Mouse (Mus musculus) forebrain, embryonic 16.5 days (tissue): ENCODE measurements around the gene Jak2. TPM values are rescaled to one million over a fixed set of nuclear protein-coding genes. Genes with fewer than 3 reads are reported as not detected.

ENCODE experiments used
- ATAC-seq: fragments of 200-750 bp; cut with Nextera tagmentation; 2 replicates; pipeline ENCODE4 v1.8.0; 2017; ENCODE audit warnings: mild to moderate bottlenecking, moderate library complexity
- H3K27ac ChIP-seq: fragments of 300-500 bp; sonication (generic); 2 replicates; pipeline ENCODE4 v1.5.1; 2014; ENCODE audit warnings: low read length, control low read depth
- H3K27me3 ChIP-seq: fragments of 300-500 bp; sonication (generic); replicated peaks from 2 replicates; pipeline ENCODE4 v1.6.1; 2014; ENCODE audit warnings: low read length; ENCODE audit not compliant: control insufficient read depth, insufficient read depth
- H3K36me3 ChIP-seq: fragments of 300-500 bp; sonication (generic); 2 replicates; pipeline ENCODE4 v1.6.1; 2014; ENCODE audit not compliant: control insufficient read depth, insufficient read depth
- H3K4me1 ChIP-seq: fragments of 300-500 bp; sonication (generic); replicated peaks from 2 replicates; pipeline ENCODE4 v1.6.1; 2014; ENCODE audit warnings: low read length; ENCODE audit not compliant: control insufficient read depth, insufficient read depth
- H3K4me2 ChIP-seq: fragments of 300-500 bp; sonication (generic); 2 replicates; pipeline ENCODE4 v1.6.1; 2014; ENCODE audit warnings: mild to moderate bottlenecking, low read length, control low read depth
- H3K4me3 ChIP-seq: fragments of 300-500 bp; sonication (generic); replicated peaks from 2 replicates; pipeline ENCODE4 v1.5.1; 2014; ENCODE audit warnings: mild to moderate bottlenecking, low read length, control low read depth
- H3K9ac ChIP-seq: fragments of 300-500 bp; sonication (generic); replicated peaks from 2 replicates; pipeline ENCODE4 v1.6.1; 2014; ENCODE audit warnings: low read depth, low read length, control low read depth
- H3K9me3 ChIP-seq: fragments of 300-500 bp; sonication (generic); 2 replicates; pipeline ENCODE4 v1.6.1; 2016; ENCODE audit warnings: low read length; ENCODE audit not compliant: control insufficient read depth
- WGBS: fragments of 180-500 bp; shearing (Covaris S2); extraction: QIAGEN DNeasy Blood & Tissue Kit; methylation state at CpG from one replicate; pipeline ENCODE4 v1.1.7; 2014; 5-methylcytosine and 5-hydroxymethylcytosine counted together
- polyA plus RNA-seq: library from polyadenylated mRNA; unstranded; fragments of >200 nt; fragmentation: Nextera tagmentation; extraction: Ambion mirVana; gene quantifications from 2 replicates; pipeline ENCODE4 v1.2.1, GENCODE M21; 2015

Jak2 gene
- polyA plus RNA-seq, 1 experiment from 2014 or later: 18.2 TPM

DNA sequence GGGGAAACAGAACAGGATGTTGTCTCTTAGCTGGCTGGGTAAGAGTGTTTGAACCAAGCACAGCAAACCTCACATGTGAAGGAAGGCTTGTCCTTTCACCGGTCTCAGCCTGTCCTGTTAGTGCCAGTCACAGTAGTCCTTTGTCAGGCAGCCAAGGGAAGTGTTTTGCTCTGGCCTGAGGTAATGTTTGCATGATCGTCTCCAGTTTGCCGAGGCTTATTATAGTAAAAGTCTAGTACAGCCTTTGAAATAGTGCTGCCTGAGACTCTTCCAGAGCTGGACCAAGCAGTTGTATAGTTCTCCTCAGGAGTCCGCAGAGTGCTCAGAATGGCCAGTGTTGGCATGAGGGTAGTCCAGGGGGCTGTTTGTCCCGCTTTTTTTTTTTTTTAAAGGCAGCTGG is 13.9 kb downstream of the Jak2 start:
- Histone ChIP-seq H3K4me3 (no peak overlapping the region), H3K9me3 (no peaks in the 10 kb centered on the region), H3K4me1 (peaks cover 13% of the 10 kb centered on the region), H3K4me2 (peak overlapping the region; percentile 13; the same call in 1 of the 2 replicates), H3K9ac (no peak overlapping the region; the same call in 1 of the 2 replicates), H3K36me3 (peaks cover 2% of the 10 kb centered on the region; the same call in 1 of the 2 replicates), H3K27me3 (no peaks in the 10 kb centered on the region), H3K27ac (peak overlapping the region; percentile 37; the same call in 1 of the 2 replicates)
- peak; percentile 73 for ATAC-seq
- 10% methylated on average over 5 of the region's 5 CpGs for WGBS

- no peak for ATAC-seq
- no peaks in the 10 kb centered on the region for H3K27me3 ChIP-seq
- no peak overlapping the region for H3K9ac ChIP-seq
- no peak overlapping the region for H3K27ac ChIP-seq
- H3K4me1 ChIP-seq: peaks cover 13% of the 10 kb centered on the region
- H3K4me3 ChIP-seq: no peak overlapping the region
- H3K36me3 ChIP-seq: peaks cover 2% of the 10 kb centered on the region; the same call in 1 of the 2 replicates
- WGBS: 83% methylated on average over 4 of the region's 4 CpGs
- no peak overlapping the region for H3K4me2 ChIP-seq
- H3K9me3 ChIP-seq: no peaks in the 10 kb centered on the region
These were observed 15.6 kb downstream of the Jak2 start for GRCm38 (mm10) chr19:29267075-29267868.

DNA sequence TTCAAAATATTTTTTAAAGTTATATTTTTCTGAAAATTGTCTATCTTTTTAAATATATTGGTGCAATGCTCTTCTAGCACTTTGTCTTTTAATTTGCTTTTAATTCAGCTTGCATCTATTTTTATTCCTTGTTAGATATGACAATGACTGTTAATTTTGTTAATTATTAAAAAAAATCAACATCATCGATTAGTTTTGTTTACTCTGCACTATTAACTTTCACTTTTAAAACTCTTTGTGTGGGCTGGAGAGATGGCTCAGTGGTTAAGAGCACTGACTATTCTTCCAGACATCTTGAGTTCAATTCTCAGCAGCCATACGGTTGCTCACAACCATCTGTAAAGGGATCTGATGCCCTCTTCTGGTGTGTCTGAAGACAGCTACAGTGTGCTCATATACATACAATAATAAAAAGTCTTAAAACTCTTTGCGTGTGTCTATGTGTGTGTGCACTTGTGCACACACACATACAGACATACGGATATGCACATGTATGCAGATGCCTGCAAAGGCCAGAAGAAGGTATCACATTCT is 17.2 kb downstream of the Jak2 start:
- ATAC-seq: no peak
- Histone ChIP-seq H3K9me3 (no peaks in the 10 kb centered on the region), H3K27me3 (no peaks in the 10 kb centered on the region), H3K27ac (no peak overlapping the region), H3K4me1 (peaks cover 13% of the 10 kb centered on the region), H3K4me2 (no peak overlapping the region), H3K4me3 (no peak overlapping the region), H3K9ac (no peak overlapping the region), H3K36me3 (peaks cover 2% of the 10 kb centered on the region; the same call in 1 of the 2 replicates)
- 92% methylated on average over 4 of the region's 4 CpGs for WGBS

GRCm38 (mm10) chr19:29270226-29270625 is 18.6 kb downstream of the Jak2 start:
- no peak overlapping the region for H3K27ac ChIP-seq
- H3K4me2 ChIP-seq: no peak overlapping the region
- WGBS: 48% methylated on average over 6 of the region's 6 CpGs
- H3K9me3 ChIP-seq: no peaks in the 10 kb centered on the region
- H3K27me3 ChIP-seq: no peaks in the 10 kb centered on the region
- no peak overlapping the region for H3K9ac ChIP-seq
- H3K36me3 ChIP-seq: no peaks in the 10 kb centered on the region
- ATAC-seq: no peak
- H3K4me1 ChIP-seq: peaks cover 9% of the 10 kb centered on the region
- no peak overlapping the region for H3K4me3 ChIP-seq

DNA sequence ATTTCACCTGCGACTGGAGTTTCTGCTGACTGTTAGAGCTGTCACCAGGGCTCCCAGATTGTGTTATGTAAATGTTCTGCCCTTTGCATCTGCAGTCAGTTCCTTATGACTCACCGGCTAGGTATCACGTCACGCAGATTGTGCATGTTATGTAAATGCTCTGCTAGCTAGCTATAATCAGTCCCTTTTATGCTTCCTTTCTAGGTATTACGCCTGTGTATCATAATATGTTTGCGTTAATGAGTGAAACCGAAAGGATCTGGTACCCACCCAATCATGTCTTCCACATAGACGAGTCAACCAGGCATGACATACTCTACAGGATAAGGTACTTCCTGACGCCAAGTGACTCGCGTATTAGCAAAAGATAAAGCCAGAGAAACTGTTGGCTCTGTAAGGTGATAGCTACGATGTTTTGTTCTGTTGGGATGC is 19.5 kb downstream of the Jak2 start:
- no peak overlapping the region for H3K4me2 ChIP-seq
- 80% methylated on average over 12 of the region's 12 CpGs for WGBS
- H3K27ac ChIP-seq: no peak overlapping the region
- peaks cover 2% of the 10 kb centered on the region; the same call in 1 of the 2 replicates for H3K4me1 ChIP-seq
- H3K4me3 ChIP-seq: no peak overlapping the region
- ATAC-seq: no peak
- H3K9me3 ChIP-seq: no peaks in the 10 kb centered on the region
- no peak overlapping the region for H3K9ac ChIP-seq
- 0 out of 2 replicates have a peak, but pooled peaks cover 2% of the 10 kb centered on the region for H3K36me3 ChIP-seq
- no peaks in the 10 kb centered on the region for H3K27me3 ChIP-seq

GRCm38 (mm10) chr19:29272011-29272809 is 20.6 kb downstream of the Jak2 start:
- Histone ChIP-seq H3K9me3 (no peaks in the 10 kb centered on the region), H3K36me3 (peaks cover 9% of the 10 kb centered on the region), H3K27me3 (no peaks in the 10 kb centered on the region), H3K9ac (no peak overlapping the region), H3K4me1 (peaks cover 2% of the 10 kb centered on the region; the same call in 1 of the 2 replicates), H3K27ac (no peak overlapping the region), H3K4me2 (no peak overlapping the region), H3K4me3 (no peak overlapping the region)
- WGBS: 95% methylated on average over 3 of the region's 3 CpGs
- ATAC-seq: no peak

DNA sequence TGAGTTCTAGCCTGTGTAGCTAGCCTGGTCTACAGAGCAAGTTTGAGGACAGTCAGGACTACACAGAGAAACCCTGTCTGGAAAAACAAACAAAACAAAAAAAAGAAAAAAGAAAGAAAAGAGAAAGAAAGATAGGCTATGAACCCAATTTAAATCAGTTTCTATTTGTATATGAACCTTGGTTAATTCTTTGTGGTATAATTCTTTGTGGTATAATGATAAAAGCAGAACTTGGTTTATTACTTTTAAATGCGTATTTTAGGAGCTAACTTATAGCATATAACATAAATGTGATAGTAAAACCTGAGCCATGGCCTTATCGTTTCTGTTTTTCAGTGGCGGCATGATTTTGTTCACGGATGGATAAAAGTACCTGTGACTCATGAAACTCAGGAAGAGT is 24.8 kb downstream of the Jak2 start:
- Histone ChIP-seq H3K27me3 (no peaks in the 10 kb centered on the region), H3K9me3 (no peaks in the 10 kb centered on the region), H3K27ac (no peak overlapping the region), H3K4me2 (no peak overlapping the region), H3K4me3 (no peak overlapping the region), H3K9ac (no peak overlapping the region), H3K36me3 (peaks cover 15% of the 10 kb centered on the region), H3K4me1 (no peaks in the 10 kb centered on the region)
- WGBS: 97% methylated on average over 4 of the region's 4 CpGs
- ATAC-seq: no peak

- H3K4me1 ChIP-seq: no peaks in the 10 kb centered on the region
- WGBS: 78% methylated on average over 6 of the region's 6 CpGs
- H3K9ac ChIP-seq: no peak overlapping the region
- no peak overlapping the region for H3K4me2 ChIP-seq
- no peaks in the 10 kb centered on the region for H3K27me3 ChIP-seq
- no peak overlapping the region for H3K4me3 ChIP-seq
- no peak for ATAC-seq
- H3K9me3 ChIP-seq: no peaks in the 10 kb centered on the region
- H3K27ac ChIP-seq: no peak overlapping the region
- peaks cover 17% of the 10 kb centered on the region for H3K36me3 ChIP-seq
These were observed 27.4 kb downstream of the Jak2 start for GRCm38 (mm10) chr19:29278944-29279587.
